Mouse (Mus musculus): ENCODE measurements around the gene Olfr419.

Gene Olfr419

DNA sequence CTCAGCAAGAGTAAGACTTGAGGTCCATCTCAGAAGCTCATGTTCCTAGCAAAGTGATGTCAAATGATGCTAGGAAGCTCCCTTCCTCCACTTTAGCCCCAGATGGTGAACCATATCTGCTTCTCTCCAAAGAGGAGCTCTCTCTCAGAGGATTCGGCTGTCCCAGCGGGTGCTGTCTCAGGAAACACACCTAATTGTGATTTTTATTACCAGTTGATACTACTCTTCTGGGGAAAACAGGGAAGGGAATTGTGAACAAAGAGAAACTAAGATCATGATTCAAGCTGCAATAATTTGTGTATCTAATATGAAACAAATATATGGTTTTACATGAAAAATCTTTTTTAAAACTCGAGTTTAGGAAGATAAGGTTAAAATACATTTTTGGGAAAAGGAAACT lies at the start of gene Olfr419:
TSS of gene Olfr419 (minus strand) at position 101 of the 400 bp plus-strand sequence.
- DNase-seq, result no peak

DNA sequence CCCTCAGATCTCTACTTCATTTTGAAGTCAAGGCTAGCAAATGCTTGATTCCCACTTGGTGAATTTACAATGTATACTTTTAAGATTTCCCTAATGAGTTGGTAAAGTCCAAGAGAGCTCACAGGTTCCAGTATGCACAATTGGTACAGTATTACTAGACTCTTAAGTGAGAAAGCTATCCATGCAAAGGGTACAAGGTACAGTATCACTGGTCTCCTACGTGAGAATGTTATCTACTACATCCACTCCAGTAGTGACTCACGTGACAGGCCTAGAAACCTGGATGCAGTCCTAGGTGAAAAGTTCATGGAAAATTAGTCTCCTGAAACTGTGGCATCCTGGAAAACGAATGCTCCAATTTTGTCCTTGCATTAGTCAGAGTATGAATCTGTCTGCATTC lies 18.8 kb upstream of the Olfr419 start:
- DNase-seq, result no peak

DNA sequence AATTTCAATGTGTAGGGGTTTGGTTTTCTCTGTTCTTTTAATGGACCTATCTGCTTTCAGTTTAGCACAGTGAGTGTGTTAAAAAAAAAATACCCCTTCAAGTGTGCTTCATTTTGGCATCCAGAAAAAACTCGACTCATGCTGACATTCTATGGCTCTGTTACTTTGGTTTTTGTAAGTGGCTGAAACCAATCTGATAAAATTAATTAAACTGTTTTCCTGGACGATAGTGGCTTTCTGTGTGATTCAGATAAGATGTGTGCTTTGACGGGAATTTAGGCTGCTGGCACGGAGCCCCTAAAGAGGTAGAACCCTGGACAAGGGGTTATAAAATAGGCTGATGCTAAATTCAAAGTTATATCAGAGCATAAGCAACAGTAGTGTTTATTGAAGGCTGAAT lies 17.3 kb upstream of the Olfr419 start:
- DNase-seq, result no peak

DNA sequence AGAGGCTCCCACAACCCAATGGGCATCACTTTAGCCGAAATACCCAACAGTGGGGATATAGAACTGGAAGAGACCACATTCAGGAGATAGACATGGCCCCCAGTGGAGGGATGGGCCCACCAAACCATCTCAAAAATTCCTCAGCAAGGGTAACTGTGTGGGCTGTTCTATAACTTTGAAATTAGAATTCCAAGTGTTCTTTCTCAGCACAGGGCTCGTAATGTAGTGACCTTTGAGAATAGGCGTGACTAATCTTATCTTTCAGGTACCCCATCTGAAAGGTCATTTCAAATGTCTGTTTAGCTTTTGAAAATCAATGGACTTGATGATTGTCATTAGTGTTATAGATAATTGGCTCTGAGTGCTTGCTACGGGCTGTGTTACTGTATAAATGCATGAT lies 16.0 kb upstream of the Olfr419 start:
- DNase-seq, result no peak

DNA sequence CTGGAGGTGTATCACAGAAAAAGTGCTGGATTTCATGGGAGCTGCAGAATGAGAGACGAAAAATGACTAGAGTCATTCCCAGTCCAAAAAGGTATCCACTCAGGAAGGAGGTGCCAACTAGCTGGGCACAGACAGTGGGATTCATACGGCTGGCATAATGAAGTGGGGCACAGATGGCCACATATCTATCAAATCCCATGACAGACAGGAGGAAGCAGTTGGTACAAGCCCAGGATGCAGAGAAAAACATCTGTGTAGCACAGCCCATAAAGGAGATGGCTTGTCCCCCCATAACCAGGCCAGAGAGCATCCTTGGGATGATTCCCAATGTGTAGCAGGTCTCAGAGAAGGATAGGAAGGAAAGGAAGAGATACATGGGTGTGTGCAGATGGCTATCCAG lies 1.5 kb downstream of the Olfr419 start:
- DNase-seq, result no peak

DNA sequence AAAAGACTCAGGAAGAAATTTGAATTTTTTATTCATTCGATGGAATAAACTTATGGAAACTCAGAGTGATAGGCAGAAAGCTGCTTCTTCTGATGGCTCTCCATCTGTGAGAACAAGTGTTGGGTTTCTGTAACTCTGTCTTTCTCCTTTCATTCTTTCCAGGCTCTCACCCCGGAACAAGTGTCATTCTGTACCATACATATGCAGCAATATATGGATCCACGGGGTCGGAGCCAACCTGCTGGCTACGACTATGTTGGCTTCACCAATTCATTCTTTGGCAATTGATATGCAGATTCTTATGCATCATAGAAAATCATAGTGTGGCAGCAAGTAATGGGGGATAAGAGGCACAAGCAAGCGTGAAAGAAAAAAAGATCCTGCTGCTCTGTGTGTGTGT lies 4.7 kb downstream of the Olfr419 start:
- DNase-seq, result no peak

DNA sequence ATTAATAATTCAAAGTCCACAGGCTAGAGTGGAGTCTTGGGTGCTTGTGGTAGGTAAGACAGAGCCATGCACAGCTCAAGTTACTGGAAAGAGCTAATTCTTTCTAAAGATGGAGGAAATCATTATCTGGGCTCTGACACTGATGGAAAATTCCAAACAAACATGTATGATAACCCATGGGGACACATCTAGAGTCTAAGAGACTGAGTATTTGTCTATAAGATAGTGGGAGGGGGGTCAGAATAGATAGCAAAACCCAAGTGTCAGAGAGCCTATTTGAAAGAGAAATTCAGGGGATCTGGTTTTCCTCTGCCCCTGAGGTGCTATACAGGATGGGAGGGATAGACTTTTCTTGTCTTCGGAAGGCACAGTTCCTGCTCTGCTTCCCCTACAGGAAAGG lies 5.8 kb downstream of the Olfr419 start:
- DNase-seq, result no peak

DNA sequence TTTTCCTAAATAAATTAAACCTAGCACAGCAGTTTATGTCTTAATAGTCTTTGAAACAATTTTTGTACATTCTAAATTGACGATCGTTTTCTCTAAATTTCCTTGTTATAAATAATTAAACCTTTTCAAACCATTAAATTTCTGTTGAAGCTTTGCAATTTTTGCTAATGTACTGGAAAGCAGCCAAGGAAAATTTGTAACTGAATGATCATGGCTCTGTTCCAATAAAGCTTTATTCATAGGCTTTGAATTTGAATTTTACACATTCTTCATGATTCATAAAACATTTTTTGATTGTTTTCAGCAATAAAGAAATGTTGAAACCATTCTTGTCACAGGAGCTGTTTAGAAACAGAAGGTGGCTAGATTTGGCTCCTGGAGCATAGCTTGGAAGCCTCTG lies 7.2 kb downstream of the Olfr419 start:
- no peak for DNase-seq

DNA sequence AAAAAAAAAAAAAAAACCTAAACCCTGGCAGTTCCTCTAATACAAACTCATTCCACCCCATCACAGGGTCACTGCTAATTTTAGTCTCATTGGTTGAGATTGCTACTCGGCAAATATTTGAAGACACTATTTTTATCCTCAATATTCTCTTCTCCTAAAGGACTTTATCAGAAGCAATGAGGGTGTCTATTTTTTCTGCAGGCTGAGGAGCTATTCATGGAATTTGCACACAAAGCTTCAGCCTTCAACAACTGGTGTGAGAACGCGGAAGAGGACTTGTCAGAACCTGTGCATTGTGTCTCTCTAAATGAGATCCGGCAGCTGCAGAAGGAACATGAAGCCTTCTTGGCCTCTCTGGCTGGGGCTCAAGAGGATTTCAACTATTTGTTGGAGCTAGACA lies 11.9 kb downstream of the Olfr419 start:
- no peak for DNase-seq

DNA sequence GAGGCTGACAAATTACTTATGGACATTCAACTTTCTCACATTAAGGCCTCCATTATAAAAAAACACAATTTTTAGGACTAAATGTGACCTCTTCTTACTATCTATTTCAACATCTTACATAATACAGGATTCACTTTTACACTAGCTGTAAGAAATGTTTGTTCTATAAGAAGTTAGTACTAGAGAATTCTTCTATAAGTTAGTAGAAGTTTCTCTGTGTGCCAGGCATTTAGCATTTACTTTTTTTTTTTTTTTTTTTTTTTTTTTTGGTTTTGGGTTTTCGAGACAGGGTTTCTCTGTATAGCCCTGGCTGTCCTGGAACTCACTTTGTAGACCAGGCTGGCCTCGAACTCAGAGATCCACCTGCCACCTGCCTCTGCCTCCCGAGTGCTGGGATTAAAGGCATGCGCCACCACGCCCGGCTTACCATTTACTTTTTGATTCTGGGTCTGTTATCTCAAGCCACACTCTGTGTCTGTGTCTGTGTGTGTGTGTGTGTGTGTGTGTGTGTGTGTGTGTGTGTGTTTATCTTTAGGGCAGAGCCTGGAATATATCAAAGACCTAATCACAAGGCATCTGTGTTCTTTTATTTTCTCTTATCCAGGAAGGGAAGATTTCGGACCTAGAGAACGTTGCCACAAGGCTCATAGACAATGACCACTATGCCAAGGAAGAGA lies 35.2 kb downstream of the Olfr419 start:
- no peak for DNase-seq

DNA sequence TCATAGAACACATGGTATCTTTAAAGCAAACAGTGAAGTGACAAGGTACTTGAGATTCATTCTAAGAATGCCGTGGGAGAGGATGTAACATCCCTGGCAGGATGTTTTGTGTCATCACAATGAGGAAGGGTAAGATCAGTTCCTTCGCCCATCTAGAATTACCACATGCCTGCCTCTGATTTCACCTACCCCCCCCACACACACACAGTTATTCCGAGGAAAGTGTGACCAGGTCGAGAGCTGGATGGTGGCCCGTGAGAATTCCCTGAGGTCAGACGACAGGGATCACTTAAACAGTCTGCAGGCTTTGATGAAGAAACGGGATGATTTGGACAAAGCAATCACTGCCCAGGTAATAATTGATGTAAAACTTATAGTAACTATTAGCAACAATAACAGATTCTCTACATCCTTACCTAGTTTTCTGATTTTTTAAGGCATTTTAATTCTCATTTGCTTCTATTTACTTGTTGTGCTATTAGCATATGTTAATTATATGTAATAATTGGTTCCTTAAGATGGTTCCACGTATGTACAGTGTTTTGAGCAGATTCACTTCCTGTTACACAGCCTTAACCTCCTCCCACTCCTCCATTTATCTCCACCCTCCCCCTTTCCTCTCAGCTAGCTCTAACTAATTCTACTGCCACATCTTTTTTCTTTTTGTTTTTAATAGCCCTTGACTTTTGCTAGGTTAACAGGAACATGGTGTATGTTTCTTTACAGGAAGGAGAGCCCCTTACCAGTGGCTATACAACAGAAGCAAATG lies 36.4 kb downstream of the Olfr419 start:
- no peak for DNase-seq

DNA sequence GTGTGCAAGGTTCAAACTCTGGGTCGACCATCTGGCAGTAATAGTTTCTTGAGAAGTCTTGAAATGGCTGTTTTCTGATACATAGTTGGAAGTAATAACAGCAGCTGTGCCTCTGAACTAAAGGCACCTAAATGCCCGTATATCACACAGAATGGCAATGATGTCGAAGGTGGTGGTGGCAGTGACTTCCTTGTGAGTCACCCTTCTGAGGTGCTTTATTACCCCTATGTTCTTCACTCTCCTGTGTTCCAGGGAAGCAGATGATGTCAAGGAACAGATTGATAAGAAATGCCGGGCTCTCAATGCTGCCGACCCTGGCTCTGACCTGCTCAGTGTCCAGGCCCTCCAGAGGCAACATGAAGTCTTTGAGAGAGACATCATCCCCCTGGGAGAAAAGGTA lies 39.6 kb downstream of the Olfr419 start:
- DNase-seq, result no peak

DNA sequence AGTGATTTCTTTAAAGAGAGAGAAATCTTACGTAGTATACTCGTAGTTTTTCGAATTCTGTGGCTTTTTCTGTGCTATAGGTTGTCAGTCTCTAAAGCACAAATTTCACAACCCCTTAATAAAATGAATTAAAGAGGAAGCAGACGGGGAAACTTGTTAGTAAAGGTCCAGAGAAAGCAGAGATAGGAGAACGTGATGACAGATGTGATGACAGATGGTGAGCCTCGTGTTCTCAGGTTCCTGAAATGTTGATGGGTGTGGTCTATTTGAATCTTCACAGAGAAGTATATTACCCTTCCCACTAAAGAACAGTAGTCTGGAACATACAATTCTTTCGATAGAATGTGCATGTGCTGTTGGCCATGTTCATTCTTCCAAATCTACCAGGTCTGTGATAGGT lies 47.2 kb downstream of the Olfr419 start:
- DNase-seq, result no peak
